Mouse (Mus musculus): ENCODE data around the gene Tmem265.

GRCm38 (mm10) chr7:127551558-127551957 lies 9.6 kb upstream of the Tmem265 start:
- TF ChIP-seq CTCF (IDR thresholded peaks at IDR 0.05; ENCODE audit: low read depth, low read length) (no peak), GATA1 (IDR thresholded peaks at IDR 0.05; ENCODE audit: borderline replicate concordance, low read length) (no peak), POLR2AphosphoS5 (IDR thresholded peaks at IDR 0.05; ENCODE audit: insufficient replicate concordance, low read depth, low read length) (no peak), TAL1 (conservative IDR thresholded peaks at IDR 0.05; ENCODE audit: low read depth, low read length) (no peak)

All from G1E (cell line).